Mouse (Mus musculus): Measurements from ENCODE around the gene Isoc2a. TPM values are rescaled to one million over a fixed set of nuclear protein-coding genes. Genes with fewer than 3 reads are reported as not detected.
A peak's percentile ranks its signal among the peaks of the same experiment; 100 is the strongest.

Gene Isoc2a
- total RNA-seq, 2 experiments from 2014 or later = 10.7 to 11.7 TPM

DNA sequence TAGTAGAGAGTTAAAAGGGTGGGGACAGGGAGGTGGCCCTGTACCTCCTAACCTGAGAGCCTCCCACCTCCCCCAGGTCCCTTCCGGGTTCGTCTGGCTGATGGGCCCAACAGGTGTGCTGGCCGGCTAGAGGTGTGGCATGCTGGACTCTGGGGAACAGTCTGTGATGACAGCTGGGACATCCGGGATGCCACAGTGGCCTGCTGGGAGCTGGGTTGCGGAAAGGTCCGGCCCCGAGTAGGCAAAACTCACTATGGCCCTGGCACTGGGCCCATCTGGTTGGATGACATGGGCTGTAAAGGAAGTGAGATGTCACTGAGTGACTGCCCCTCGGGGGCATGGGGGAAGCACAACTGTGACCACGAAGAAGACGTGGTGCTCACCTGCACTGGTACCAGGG, 59.9 kb downstream of the Isoc2a start:
- DNase-seq (ENCODE audit: low spot score in 2 of 2) = no peak

DNA sequence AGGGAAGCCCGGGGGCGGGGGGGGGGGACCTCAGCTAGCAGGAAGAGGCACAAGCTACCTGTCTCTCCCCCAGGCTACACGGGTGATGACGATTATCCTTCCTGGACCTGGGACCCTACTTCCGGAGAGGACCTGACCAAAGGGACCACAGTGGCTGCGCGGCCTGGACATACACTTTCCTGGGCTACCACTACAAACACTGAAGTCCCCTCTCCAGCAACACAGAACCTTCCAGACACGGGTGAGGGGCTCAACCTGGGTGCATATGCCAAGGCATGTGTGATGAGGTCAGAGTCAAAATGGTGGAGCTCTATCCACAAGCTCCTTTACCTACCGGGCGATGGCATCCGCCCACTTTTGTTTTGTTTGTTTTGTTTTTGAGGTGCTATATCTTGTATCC, 60.4 kb downstream of the Isoc2a start:
- no peak for DNase-seq (ENCODE audit: low spot score in 2 of 2)

DNA sequence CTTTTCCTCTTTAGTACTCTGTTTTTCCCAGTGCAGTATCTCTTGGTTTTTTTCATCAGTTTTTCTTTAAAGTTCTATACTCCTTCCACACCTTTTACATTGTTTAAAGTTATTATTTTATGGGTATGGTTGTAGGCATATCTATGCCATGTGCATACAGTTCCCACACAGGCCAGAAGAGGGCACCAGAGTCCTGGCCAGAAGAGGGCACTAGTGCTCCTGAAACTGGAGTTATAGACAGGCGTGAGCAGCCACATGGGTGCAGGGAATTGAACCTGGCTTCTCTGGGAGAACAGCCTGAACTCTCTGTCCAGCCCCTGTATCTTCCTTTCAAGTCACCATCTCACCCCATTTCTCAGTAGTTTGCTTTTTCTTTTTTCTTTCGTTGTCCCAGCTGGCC, 61.5 kb downstream of the Isoc2a start:
- peak in 1 of 2 experiments; percentile 78 for DNase-seq (ENCODE audit: low spot score in 2 of 2)

DNA sequence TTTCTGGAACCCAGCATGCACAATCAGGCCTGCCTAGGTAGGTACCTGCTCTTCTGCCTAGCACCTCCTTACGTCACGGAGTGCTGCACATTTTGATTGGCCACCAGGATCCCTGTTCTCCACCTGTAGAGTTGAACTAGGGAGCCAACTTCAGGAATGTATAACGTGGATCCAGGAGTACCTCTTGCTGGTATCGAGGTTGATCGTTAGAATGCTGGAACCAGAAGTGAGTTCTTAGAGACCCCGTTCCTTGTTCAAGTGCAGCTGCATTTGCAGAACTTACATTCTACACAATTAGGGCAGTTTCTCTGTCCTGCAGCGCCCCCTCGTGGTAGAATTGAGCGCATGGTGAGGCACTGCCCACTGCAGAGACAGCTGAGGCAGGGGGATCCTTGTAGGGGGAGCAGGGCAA, 63.1 kb downstream of the Isoc2a start:
- DNase-seq (ENCODE audit: low spot score in 2 of 2) = peak; percentile 69 to 79

DNA sequence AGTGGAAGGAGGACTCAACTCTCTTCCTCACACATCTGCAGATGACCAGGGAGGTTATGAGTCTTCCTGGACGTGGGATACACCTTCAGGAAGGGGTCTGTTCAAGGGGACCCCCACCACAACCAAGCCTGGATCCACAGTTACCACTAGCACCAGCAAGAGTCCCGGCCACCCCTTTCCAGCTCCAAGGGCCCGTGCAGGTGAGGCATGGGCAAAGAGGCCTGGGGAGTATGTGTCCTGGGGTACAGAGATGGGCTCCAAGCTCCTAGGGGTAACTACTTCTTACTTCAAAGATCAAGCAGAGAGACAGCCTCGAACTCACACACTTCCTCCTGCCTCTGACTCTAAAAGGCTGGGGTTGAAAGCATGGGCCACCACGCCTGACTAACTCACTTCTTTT, 65.7 kb downstream of the Isoc2a start:
- DNase-seq (ENCODE audit: low spot score in 2 of 2) = no peak

DNA sequence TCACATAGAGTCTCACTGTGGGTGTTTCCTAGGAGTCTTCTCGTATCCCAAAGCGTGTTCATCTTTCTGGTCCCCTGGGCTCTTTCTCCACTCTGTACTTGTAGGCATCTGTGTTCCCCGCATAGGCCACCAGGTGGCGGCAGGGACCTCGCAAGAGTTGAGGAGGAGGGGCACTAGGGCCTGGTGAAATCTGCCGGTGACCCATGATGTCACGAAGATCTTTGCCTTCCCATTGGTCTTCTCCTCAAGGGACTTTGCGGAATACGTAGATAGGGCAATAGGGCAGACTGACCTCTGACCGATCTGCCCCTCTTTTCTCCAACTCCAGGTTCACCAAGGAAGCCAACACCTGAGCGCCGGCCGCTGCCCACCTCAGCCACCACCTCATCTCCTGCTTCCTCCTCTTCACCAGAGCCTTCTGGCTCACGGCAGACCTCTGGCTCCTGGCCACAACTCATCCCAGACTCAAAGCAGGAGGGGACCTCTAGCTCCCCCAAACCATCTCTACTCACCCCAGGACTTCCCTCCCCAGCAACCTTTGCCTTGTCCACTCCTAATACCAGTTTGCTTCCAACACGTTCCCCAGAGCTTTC, 66.4 kb downstream of the Isoc2a start:
- peak; percentile 84 to 89 for DNase-seq (ENCODE audit: low spot score in 2 of 2)

Other genes starting within 250 kb of the Isoc2a start
- gene Tmem86b, start 245.7 kb upstream of the Isoc2a start, total RNA-seq (2021) = 1 to 10 TPM; 7.0 to 7.8 TPM
- gene Ppp6r1, start 218.1 kb upstream of the Isoc2a start, total RNA-seq (2021) = 10 to 100 TPM; 72.0 to 76.5 TPM
- 10 to 100 TPM; 25.7 to 27.8 TPM for gene Hspbp1, start 192.1 kb upstream of the Isoc2a start, total RNA-seq (2021)
- 1 to 10 TPM; 6.7 to 7.3 TPM for gene Brsk1, start 186.5 kb upstream of the Isoc2a start, total RNA-seq (2021)
- under 1 TPM; 0.13 to 0.29 TPM for gene Tmem150b, start 151.9 kb upstream of the Isoc2a start, total RNA-seq (2021)
- 10 to 100 TPM; 33.2 to 39.2 TPM for gene Kmt5c, start 137.0 kb upstream of the Isoc2a start, total RNA-seq (2021)
- gene Cox6b2, start 124.1 kb upstream of the Isoc2a start, total RNA-seq (2021) = 1 to 10 TPM; 7.6 to 8.0 TPM
- gene Fam71e2, start 105.9 kb upstream of the Isoc2a start, total RNA-seq (2021) = not detected
- under 1 TPM; 0.18 to 0.29 TPM for gene Il11, start 94.3 kb upstream of the Isoc2a start, total RNA-seq (2021)
- gene Tmem190, start 94.2 kb upstream of the Isoc2a start, total RNA-seq (2021) = not detected
- gene Tmem238, start 87.5 kb upstream of the Isoc2a start, total RNA-seq (2021) = 1 to 10 TPM; 3.7 to 5.2 TPM
- gene Rpl28, start 84.3 kb upstream of the Isoc2a start, total RNA-seq (2021) = 1,000 to 10,000 TPM; 1,080 to 1,143 TPM
- 100 to 1,000 TPM; 122 to 140 TPM for gene Ube2s, start 64.6 kb upstream of the Isoc2a start, total RNA-seq (2021)
- gene Shisa7, start 32.5 kb upstream of the Isoc2a start, total RNA-seq (2021) = under 1 TPM in 1 of 2 experiments, not detected in 1; 0.05 TPM
- 1 to 10 TPM; 2.3 to 2.5 TPM for gene Isoc2b, start 6.9 kb upstream of the Isoc2a start, total RNA-seq (2021)
- gene Gm36210, start 29.4 kb downstream of the Isoc2a start, total RNA-seq (2021) = not detected
- gene Zfp628, start 38.1 kb downstream of the Isoc2a start, total RNA-seq (2021) = 10 to 100 TPM; 14.0 to 14.6 TPM
- 1 to 10 TPM; 4.6 to 5.2 TPM for gene Nat14, start 44.9 kb downstream of the Isoc2a start, total RNA-seq (2021)
- gene Ssc5d, start 48.6 kb downstream of the Isoc2a start, total RNA-seq (2021) = 10 to 100 TPM; 67.3 to 73.3 TPM
- 10 to 100 TPM; 13.0 to 15.9 TPM for gene Sbk2, start 87.3 kb downstream of the Isoc2a start, total RNA-seq (2021)
- under 1 TPM in 1 of 2 experiments, not detected in 1; 0.13 TPM for gene Sbk3, start 94.0 kb downstream of the Isoc2a start, total RNA-seq (2021)
- 10 to 100 TPM; 17.9 to 22.2 TPM for gene Zfp579, start 119.0 kb downstream of the Isoc2a start, total RNA-seq (2021)
- gene Zfp524, start 137.3 kb downstream of the Isoc2a start, total RNA-seq (2021) = 1 to 10 TPM; 9.0 to 9.6 TPM
- 10 to 100 TPM; 25.5 to 28.9 TPM for gene Fiz1, start 137.5 kb downstream of the Isoc2a start, total RNA-seq (2021)
- gene Gm44973, start 138.3 kb downstream of the Isoc2a start, total RNA-seq (2021) = not detected
- 10 to 100 TPM; 24.5 to 27.4 TPM for gene Zfp865, start 143.2 kb downstream of the Isoc2a start, total RNA-seq (2021)
- under 1 TPM; 0.80 to 0.91 TPM for gene Ccdc106, start 143.4 kb downstream of the Isoc2a start, total RNA-seq (2021)
- not detected for gene 4632433K11Rik, start 157.0 kb downstream of the Isoc2a start, total RNA-seq (2021)
- 1 to 10 TPM; 5.8 to 6.6 TPM for gene Zfp784, start 161.3 kb downstream of the Isoc2a start, total RNA-seq (2021)
- gene Zfp580, start 174.4 kb downstream of the Isoc2a start, total RNA-seq (2021) = 10 to 100 TPM; 10.1 to 11.6 TPM
- 100 to 1,000 TPM; 117 to 127 TPM for gene U2af2, start 185.0 kb downstream of the Isoc2a start, total RNA-seq (2021)
- gene Epn1, start 203.1 kb downstream of the Isoc2a start, total RNA-seq (2021) = 100 to 1,000 TPM; 112 to 117 TPM
- gene Rfpl4, start 239.8 kb downstream of the Isoc2a start, total RNA-seq (2021) = not detected
- 1 to 10 TPM in 1 of 2 experiments, under 1 TPM in 1; 0.54 to 1.8 TPM for gene Rasl2-9, start 248.8 kb downstream of the Isoc2a start, total RNA-seq (2021)

All from gastrocnemius, postnatal 4 days (tissue).